Mouse (Mus musculus): ENCODE measurements at regions not wholly inside any gene's neighbourhood (a gene's known extent, or its start where the extent isn't known, plus 50 kb on each side); places are given as distances from the start of the nearest gene placed in this dataset.

DNA sequence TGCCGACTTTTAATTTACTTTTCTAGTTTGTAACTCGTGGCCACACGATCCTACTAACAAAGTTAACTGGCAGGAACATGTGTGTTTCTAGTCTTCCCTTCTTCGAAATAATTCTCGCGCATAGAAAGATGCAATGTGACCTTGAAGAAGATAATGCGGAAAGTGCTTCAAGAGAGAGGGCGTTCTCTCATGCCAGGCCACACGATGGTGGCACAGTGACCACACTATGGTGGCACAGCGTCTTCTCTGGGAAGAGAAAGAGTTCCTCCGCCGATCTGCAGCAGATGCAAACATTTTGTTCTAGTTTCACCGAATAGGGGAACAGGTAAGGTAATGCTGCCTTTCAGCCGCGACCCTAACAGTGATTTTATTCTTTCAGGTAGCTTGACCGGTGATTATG is 79.1 kb downstream of the Elovl4 start:
- TF ChIP-seq CTCF (IDR thresholded peaks at IDR 0.05; ENCODE audit: low read depth, low read length) (no peak), POLR2A (IDR thresholded peaks at IDR 0.05; ENCODE audit: borderline replicate concordance, low read depth, low read length) (no peak)

Measured in bone marrow macrophage, adult 2 months (primary cell).